Mouse (Mus musculus) adrenal gland, adult 8-10 months (tissue): ENCODE data around the gene Taar8a. TPM values are rescaled to one million over a fixed set of nuclear protein-coding genes. Genes with fewer than 3 reads are reported as not detected.

Source experiments
- total RNA-seq, 4 experiments: library from RNA; stranded (reverse); gene quantifications; 2 replicates each; pipeline ENCODE4 v1.2.4; 2022

Taar8a gene
- total RNA-seq, 4 experiments from 2014 or later: not detected

Other genes with a start within 250 kb of the Taar8a start
- gene Vnn3, start 225.0 kb upstream of the Taar8a start, total RNA-seq: 10 to 100 TPM in 2 of 4 experiments, 1 to 10 TPM in 1, under 1 TPM in 1; 0.74 to 37.9 (median 12.2) TPM
- gene Vnn1, start 181.8 kb upstream of the Taar8a start, total RNA-seq: 10 to 100 TPM; 29.6 to 37.3 (median 32.2) TPM
- gene Taar1, start 156.1 kb upstream of the Taar8a start, total RNA-seq: not detected
- not detected for gene Taar2, start 137.9 kb upstream of the Taar8a start, total RNA-seq
- not detected for gene Taar3, start 126.9 kb upstream of the Taar8a start, total RNA-seq
- gene Taar4, start 116.0 kb upstream of the Taar8a start, total RNA-seq: not detected
- gene Taar5, start 105.8 kb upstream of the Taar8a start, total RNA-seq: not detected
- not detected for gene Taar6, start 90.9 kb upstream of the Taar8a start, total RNA-seq
- not detected for gene Taar7a, start 83.0 kb upstream of the Taar8a start, total RNA-seq
- not detected for gene Taar7b, start 76.6 kb upstream of the Taar8a start, total RNA-seq
- gene Taar7d, start 49.3 kb upstream of the Taar8a start, total RNA-seq: not detected
- not detected for gene Taar7e, start 38.9 kb upstream of the Taar8a start, total RNA-seq
- not detected for gene Taar7f, start 27.0 kb upstream of the Taar8a start, total RNA-seq
- gene Taar8b, start 15.8 kb downstream of the Taar8a start, total RNA-seq: not detected
- not detected for gene Taar8c, start 25.4 kb downstream of the Taar8a start, total RNA-seq
- gene Taar9, start 33.0 kb downstream of the Taar8a start, total RNA-seq: not detected
- gene Stx7, start 72.8 kb downstream of the Taar8a start, total RNA-seq: 100 to 1,000 TPM; 142 to 198 (median 186) TPM
- gene Moxd1, start 147.0 kb downstream of the Taar8a start, total RNA-seq: under 1 TPM in 3 of 4 experiments, not detected in 1; 0.15 to 0.27 (median 0.15) TPM